Mouse (Mus musculus) brain, adult 2 months (tissue): Measurements from ENCODE around the gene Ccnb1.
"Not testable (repeated sequence)": the region's sequence is repeated elsewhere in the genome, so short reads cannot be mapped to it uniquely, and the experiment has no call there.

Experiments used
- DNase-seq: peaks from one replicate; pipeline ENCODE4 v3.0.0; 2011; ENCODE audit warnings: low read depth, low spot score

Gene Ccnb1

GRCm38 (mm10) chr13:100774704-100775103, 11.7 kb downstream of the Ccnb1 start:
- DNase-seq: no peak

GRCm38 (mm10) chr13:100755329-100755728, 31.0 kb downstream of the Ccnb1 start:
- DNase-seq: no peak

- DNase-seq: no peak
Observed at GRCm38 (mm10) chr13:100754186-100754585, 32.2 kb downstream of the Ccnb1 start.

- no peak for DNase-seq
Observed at GRCm38 (mm10) chr13:100753011-100753410, 33.4 kb downstream of the Ccnb1 start.

- no peak for DNase-seq
Observed at GRCm38 (mm10) chr13:100752529-100752928, 33.8 kb downstream of the Ccnb1 start.

GRCm38 (mm10) chr13:100751402-100751801, 35.0 kb downstream of the Ccnb1 start:
- no peak for DNase-seq

GRCm38 (mm10) chr13:100750799-100751198, 35.6 kb downstream of the Ccnb1 start:
- no peak for DNase-seq

GRCm38 (mm10) chr13:100748638-100749037, 37.7 kb downstream of the Ccnb1 start:
- DNase-seq: no peak

GRCm38 (mm10) chr13:100746090-100746489, 40.3 kb downstream of the Ccnb1 start:
- DNase-seq: peak; percentile 69

- peak; percentile 98 for DNase-seq
Observed at GRCm38 (mm10) chr13:100744036-100744744, 42.2 kb downstream of the Ccnb1 start, which contains the start of gene Mrps36. Mrps36 (minus strand) TSS chr13:100744659.

- DNase-seq: no peak
Observed at GRCm38 (mm10) chr13:100743346-100744035, 42.9 kb downstream of the Ccnb1 start.

- no peak for DNase-seq
Observed at GRCm38 (mm10) chr13:100742831-100743230, 43.5 kb downstream of the Ccnb1 start.

- DNase-seq: no peak
Observed at GRCm38 (mm10) chr13:100732756-100733155, 53.6 kb downstream of the Ccnb1 start.

- DNase-seq: not testable (repeated sequence)
Observed at GRCm38 (mm10) chr13:100731462-100732046, 54.8 kb downstream of the Ccnb1 start.

- peak; percentile 98 for DNase-seq
Observed at GRCm38 (mm10) chr13:100730861-100731176, 55.6 kb downstream of the Ccnb1 start, which contains the start of gene Cdk7. Cdk7 (minus strand) TSS chr13:100730939.

GRCm38 (mm10) chr13:100730153-100730860, 56.1 kb downstream of the Ccnb1 start:
- peak; percentile 7 for DNase-seq
